Mouse (Mus musculus): ENCODE data around the gene Kcnj12. TPM values are rescaled to one million over a fixed set of nuclear protein-coding genes. Genes with fewer than 3 reads are reported as not detected.
A peak's percentile ranks its signal among the peaks of the same experiment; 100 is the strongest.

The Kcnj12 gene
- 12.5 TPM for polyA plus RNA-seq (2012; fragmentation: generic; extraction: Trizol)

DNA sequence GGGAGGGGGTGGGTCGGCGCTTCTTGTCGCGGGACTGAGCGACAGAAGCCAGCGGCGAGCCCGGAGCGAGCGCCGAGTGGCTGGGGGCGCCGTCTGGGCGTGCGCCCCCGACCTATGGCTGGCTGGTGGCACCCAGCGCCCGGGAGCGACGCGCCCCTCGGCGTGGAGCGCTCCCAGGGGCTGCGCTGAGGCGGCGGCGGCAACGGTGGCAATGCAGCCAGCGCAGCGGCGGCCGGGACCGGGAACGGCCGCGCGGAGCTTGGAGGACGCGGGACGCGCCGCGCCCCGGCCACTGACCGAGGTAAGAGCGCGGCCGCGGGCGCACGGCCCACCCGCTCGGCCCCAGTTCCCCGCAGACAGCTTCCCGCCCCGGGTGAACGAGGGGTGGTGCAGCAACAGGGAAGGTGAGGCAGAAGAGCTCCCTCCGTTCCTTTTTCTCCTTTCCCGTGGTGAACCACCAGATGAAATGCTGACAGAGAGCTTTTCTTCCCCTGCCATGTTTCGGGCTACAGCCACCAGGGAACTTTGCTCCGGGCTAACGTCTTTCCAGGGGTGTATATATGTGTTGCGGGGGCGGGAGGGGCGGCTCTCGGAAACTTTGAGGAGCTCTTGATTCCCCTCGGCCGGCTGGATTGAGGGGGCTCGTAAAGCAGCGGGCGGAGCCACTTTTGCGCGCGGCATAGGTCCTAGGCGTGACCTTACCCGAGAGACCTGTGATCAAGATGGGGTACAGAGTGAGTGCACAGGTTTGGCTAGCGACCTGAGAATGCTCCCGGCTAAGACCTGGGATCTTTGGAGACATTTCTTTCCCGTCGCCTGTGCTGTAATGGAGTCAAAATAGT lies at the start of gene Kcnj12:
Kcnj12 (plus strand) TSS at position 15 of the 842 bp plus-strand sequence.
- no peaks in the 10 kb centered on the region for H3K79me2 ChIP-seq (ENCODE audit: control insufficient read depth, insufficient read depth)
- H3ac ChIP-seq (ENCODE audit: control insufficient read depth, insufficient read length), result peak within 1 kb of the TSS; percentile 13
- TF ChIP-seq POLR2A (IDR thresholded peaks at IDR 0.05; ENCODE audit: insufficient read length, low read depth) (peak; percentile 11), REST (IDR thresholded peaks at IDR 0.05; ENCODE audit: insufficient read depth, insufficient read length) (no peak)
- H3K4me2 ChIP-seq (ENCODE audit: low read depth), result peak within 1 kb of the TSS; percentile 55
- no peaks in the 10 kb centered on the region for H3K36me3 ChIP-seq (ENCODE audit: control insufficient read depth, insufficient read depth)
- H3K4me3 ChIP-seq, result peak within 1 kb of the TSS; percentile 24
- H3K27me3 ChIP-seq (ENCODE audit: control insufficient read depth, insufficient read depth, insufficient read length), result peaks cover 24% of the 10 kb centered on the region

DNA sequence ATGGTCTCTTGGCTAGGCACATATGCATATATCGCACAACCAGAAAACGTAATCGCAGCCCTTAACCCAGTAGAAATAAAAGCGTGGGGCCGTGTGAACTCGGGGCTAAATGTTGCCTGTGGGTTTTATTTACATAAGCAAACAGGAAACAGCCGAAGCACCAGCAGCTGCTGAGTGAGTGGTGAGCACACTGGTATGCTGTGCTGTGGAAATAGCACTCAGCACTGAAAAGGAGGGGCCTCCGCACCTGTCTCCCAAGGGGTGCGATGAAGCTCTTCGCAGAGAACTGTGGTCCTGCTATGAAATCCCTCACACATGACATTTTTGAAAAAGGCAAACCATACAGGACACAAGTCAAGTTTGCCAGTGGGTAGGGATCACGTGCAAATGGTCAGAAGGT lies 47.3 kb upstream of the Kcnj12 start:
- H3K27me3 ChIP-seq (ENCODE audit: control insufficient read depth, insufficient read depth, insufficient read length), result no peaks in the 10 kb centered on the region
- TF ChIP-seq MYOG (IDR thresholded peaks at IDR 0.05; ENCODE audit: control insufficient read depth in 1 of 3, insufficient read depth in 1 of 3, insufficient read length in 2 of 3, low read depth in 2 of 3), result peak; percentile 79 to 93 (median 83)
- peak; percentile 76 for TF ChIP-seq TCF3 (IDR thresholded peaks at IDR 0.05; ENCODE audit: insufficient read length, low read depth)
- TF ChIP-seq USF1 (IDR thresholded peaks at IDR 0.05; ENCODE audit: low read depth), result no peak
- no peak for TF ChIP-seq MAX (IDR thresholded peaks at IDR 0.05; ENCODE audit: low read depth)
- TF ChIP-seq REST (IDR thresholded peaks at IDR 0.05; ENCODE audit: insufficient read depth, insufficient read length), result no peak
- TF ChIP-seq POLR2A (IDR thresholded peaks at IDR 0.05; ENCODE audit: insufficient read length, low read depth), result no peak
- peak; percentile 68 to 95 (median 82) for TF ChIP-seq MYOD1 (IDR thresholded peaks at IDR 0.05; ENCODE audit: control insufficient read depth in 1 of 3, insufficient read length in 2 of 3, low read depth in 2 of 3)
- TF ChIP-seq CEBPB (IDR thresholded peaks at IDR 0.05; ENCODE audit: insufficient read depth, poor library complexity, severe bottlenecking), result no peak
- peak; percentile 83 for TF ChIP-seq TCF12 (IDR thresholded peaks at IDR 0.05; ENCODE audit: insufficient read depth, poor library complexity, severe bottlenecking)
- no peak for TF ChIP-seq E2F4 (IDR thresholded peaks at IDR 0.05; ENCODE audit: insufficient read depth)
- no peak for TF ChIP-seq SRF (IDR thresholded peaks at IDR 0.05; ENCODE audit: control insufficient read depth, insufficient read length, low read depth)
- no peak for TF ChIP-seq POLR2AphosphoS2 (IDR thresholded peaks at IDR 0.05; ENCODE audit: insufficient read length, low read depth)
- no peak overlapping the region for H3K4me3 ChIP-seq
- no peaks in the 10 kb centered on the region for H3K79me2 ChIP-seq (ENCODE audit: control insufficient read depth, insufficient read depth)
- no peak overlapping the region for H3K4me2 ChIP-seq (ENCODE audit: low read depth)
- no peaks in the 10 kb centered on the region for H3K36me3 ChIP-seq (ENCODE audit: control insufficient read depth, insufficient read depth)
- no peak overlapping the region for H3ac ChIP-seq (ENCODE audit: control insufficient read depth, insufficient read length)

DNA sequence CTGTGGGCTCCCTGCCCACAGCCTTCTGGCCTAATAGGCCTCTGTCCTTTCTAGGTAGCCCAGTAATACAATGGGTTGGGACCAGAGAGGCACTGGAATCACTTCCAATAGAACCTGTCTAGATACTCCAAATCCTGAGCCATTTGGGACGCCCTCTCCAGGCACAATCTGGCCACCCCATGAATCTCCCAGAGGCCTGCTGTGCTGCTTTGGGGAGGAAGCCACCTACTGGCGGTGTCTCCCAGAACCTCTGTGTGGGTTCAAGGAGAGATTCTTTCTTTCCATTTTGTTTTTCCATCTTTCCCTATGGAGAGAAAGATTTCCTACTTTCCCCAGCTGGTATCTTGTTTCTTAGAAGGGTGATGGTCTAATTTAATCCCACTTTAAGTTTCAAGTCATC lies 46.1 kb upstream of the Kcnj12 start:
- Histone ChIP-seq H3K4me3 (no peak overlapping the region), H3K4me2 (ENCODE audit: low read depth) (no peak overlapping the region), H3K79me2 (ENCODE audit: control insufficient read depth, insufficient read depth) (no peaks in the 10 kb centered on the region), H3ac (ENCODE audit: control insufficient read depth, insufficient read length) (no peak overlapping the region), H3K27me3 (ENCODE audit: control insufficient read depth, insufficient read depth, insufficient read length) (no peaks in the 10 kb centered on the region), H3K36me3 (ENCODE audit: control insufficient read depth, insufficient read depth) (no peaks in the 10 kb centered on the region)
- TF ChIP-seq POLR2A (IDR thresholded peaks at IDR 0.05; ENCODE audit: insufficient read length, low read depth) (no peak), USF1 (IDR thresholded peaks at IDR 0.05; ENCODE audit: low read depth) (no peak), REST (IDR thresholded peaks at IDR 0.05; ENCODE audit: insufficient read depth, insufficient read length) (no peak)

DNA sequence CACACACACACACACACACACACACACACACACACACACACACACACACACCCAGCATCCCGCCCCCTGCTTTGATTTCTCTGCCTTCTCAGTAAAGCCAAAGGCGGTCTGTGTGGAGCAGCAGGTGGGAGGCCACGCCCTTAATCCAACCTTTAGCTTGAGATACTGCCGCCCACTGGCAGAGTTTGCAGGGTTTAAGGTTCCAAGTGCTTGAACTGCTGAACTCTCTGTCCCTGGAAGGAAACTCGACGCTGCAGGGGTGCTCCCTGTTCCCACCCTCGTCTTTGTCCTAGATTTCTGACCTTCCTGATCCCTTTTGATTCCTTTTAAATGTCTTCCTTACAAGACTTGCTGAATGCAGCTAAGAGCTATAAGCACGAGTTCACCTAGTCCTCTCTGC lies 45.6 kb upstream of the Kcnj12 start:
- H3K36me3 ChIP-seq (ENCODE audit: control insufficient read depth, insufficient read depth), result no peaks in the 10 kb centered on the region
- TF ChIP-seq E2F4 (IDR thresholded peaks at IDR 0.05; ENCODE audit: insufficient read depth), result no peak
- TF ChIP-seq TCF12 (IDR thresholded peaks at IDR 0.05; ENCODE audit: insufficient read depth, poor library complexity, severe bottlenecking), result no peak
- TF ChIP-seq MYOD1 (IDR thresholded peaks at IDR 0.05; ENCODE audit: control insufficient read depth in 1 of 3, insufficient read length in 2 of 3, low read depth in 2 of 3), result peak in 1 of 3 experiments; percentile 60
- TF ChIP-seq MYOG (IDR thresholded peaks at IDR 0.05; ENCODE audit: control insufficient read depth in 1 of 3, insufficient read depth in 1 of 3, insufficient read length in 2 of 3, low read depth in 2 of 3), result peak in 1 of 3 experiments; percentile 46
- no peak for TF ChIP-seq REST (IDR thresholded peaks at IDR 0.05; ENCODE audit: insufficient read depth, insufficient read length)
- no peaks in the 10 kb centered on the region for H3K27me3 ChIP-seq (ENCODE audit: control insufficient read depth, insufficient read depth, insufficient read length)
- no peak overlapping the region for H3K4me3 ChIP-seq
- H3K4me2 ChIP-seq (ENCODE audit: low read depth), result no peak overlapping the region
- no peak overlapping the region for H3ac ChIP-seq (ENCODE audit: control insufficient read depth, insufficient read length)
- no peaks in the 10 kb centered on the region for H3K79me2 ChIP-seq (ENCODE audit: control insufficient read depth, insufficient read depth)

GRCm38 (mm10) chr11:60977153-60977552 lies 45.2 kb upstream of the Kcnj12 start:
- no peaks in the 10 kb centered on the region for H3K36me3 ChIP-seq (ENCODE audit: control insufficient read depth, insufficient read depth)
- H3K4me3 ChIP-seq, result no peak overlapping the region
- TF ChIP-seq TCF12 (IDR thresholded peaks at IDR 0.05; ENCODE audit: insufficient read depth, poor library complexity, severe bottlenecking), result no peak
- no peak for TF ChIP-seq MYOD1 (IDR thresholded peaks at IDR 0.05; ENCODE audit: control insufficient read depth in 1 of 3, insufficient read length in 2 of 3, low read depth in 2 of 3)
- TF ChIP-seq POLR2AphosphoS2 (IDR thresholded peaks at IDR 0.05; ENCODE audit: insufficient read length, low read depth), result no peak
- TF ChIP-seq MAX (IDR thresholded peaks at IDR 0.05; ENCODE audit: low read depth), result no peak
- TF ChIP-seq TCF3 (IDR thresholded peaks at IDR 0.05; ENCODE audit: insufficient read length, low read depth), result no peak
- TF ChIP-seq USF1 (IDR thresholded peaks at IDR 0.05; ENCODE audit: low read depth), result no peak
- TF ChIP-seq REST (IDR thresholded peaks at IDR 0.05; ENCODE audit: insufficient read depth, insufficient read length), result no peak
- no peak for TF ChIP-seq POLR2A (IDR thresholded peaks at IDR 0.05; ENCODE audit: insufficient read length, low read depth)
- no peak for TF ChIP-seq MYOG (IDR thresholded peaks at IDR 0.05; ENCODE audit: control insufficient read depth in 1 of 3, insufficient read depth in 1 of 3, insufficient read length in 2 of 3, low read depth in 2 of 3)
- TF ChIP-seq CEBPB (IDR thresholded peaks at IDR 0.05; ENCODE audit: insufficient read depth, poor library complexity, severe bottlenecking), result no peak
- H3K27me3 ChIP-seq (ENCODE audit: control insufficient read depth, insufficient read depth, insufficient read length), result no peaks in the 10 kb centered on the region
- H3ac ChIP-seq (ENCODE audit: control insufficient read depth, insufficient read length), result no peak overlapping the region
- no peaks in the 10 kb centered on the region for H3K79me2 ChIP-seq (ENCODE audit: control insufficient read depth, insufficient read depth)
- no peak overlapping the region for H3K4me2 ChIP-seq (ENCODE audit: low read depth)
